22 mouse cellular contexts compared by ENCODE assay signal in the genomic region with DNA sequence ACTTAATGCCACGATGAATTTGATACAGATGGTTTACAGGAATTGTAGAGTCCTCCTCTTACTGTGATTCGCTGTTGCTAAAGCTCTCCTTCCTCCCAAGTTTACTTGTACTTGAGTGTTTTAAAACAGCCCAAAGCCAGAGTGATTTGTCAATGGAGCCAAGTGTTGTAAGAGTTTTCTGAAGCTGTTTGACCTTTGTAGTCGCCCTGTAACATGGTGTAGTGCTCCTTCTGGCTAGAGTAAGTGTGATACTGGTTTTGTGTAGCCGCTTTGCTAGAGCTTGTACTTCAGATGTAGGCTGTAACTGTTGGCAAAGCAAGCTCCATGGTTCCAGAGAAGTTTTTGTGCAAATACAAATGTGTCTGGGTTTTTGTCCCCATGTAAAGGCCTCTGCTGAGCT. TPM values are rescaled to one million over a fixed set of nuclear protein-coding genes. Genes with fewer than 3 reads are reported as not detected.
"Had no signal": no experiment of that assay in that cellular context is flagged by ENCODE, and none has a peak within 500 bp of the region (broad histone marks: within the 10 kb centered on the region; RNA-seq: fewer than 3 reads in every experiment).

No protein-coding gene starts in this region.

- H3K9ac ChIP-seq: limb, embryonic 13.5 days; liver, embryonic 15.5 days; lung, embryonic 14.5 days had no signal

- H3K4me3 ChIP-seq: layer of hippocampus, adult 2 months; limb, embryonic 10.5 days; limb, embryonic 13.5 days; liver, embryonic 15.5 days had no signal

- ATAC-seq: intestine, embryonic 16.5 days had no signal

- DNase-seq: kidney, adult 2 months; layer of hippocampus, adult 9-11 months; lung, embryonic 14.5 days; lung, postnatal 14 days; midbrain, embryonic 14.5 days; thymus, adult 2 months; thymus, postnatal 14 days; thymus, postnatal 4 days had no signal

- H3K27ac ChIP-seq: kidney, postnatal 0 days; layer of hippocampus, adult 2 months; limb, embryonic 10.5 days; limb, embryonic 13.5 days; liver, embryonic 15.5 days; stomach, postnatal 0 days had no signal

- H3K9me3 ChIP-seq: limb, embryonic 10.5 days; limb, embryonic 13.5 days; liver, embryonic 15.5 days had no signal

- H3K27me3 ChIP-seq: limb, embryonic 13.5 days; liver, embryonic 15.5 days had no signal

- H3K4me2 ChIP-seq: limb, embryonic 13.5 days; liver, embryonic 11.5 days; liver, embryonic 15.5 days; lung, embryonic 14.5 days; midbrain, embryonic 11.5 days had no signal

RNA-seq across cellular contexts. Expression of gene Tns2, which starts 8.0 kb away (rescaled TPM):
- total RNA-seq: megakaryocyte progenitor cell, adult 5-6 weeks; megakaryocyte-erythroid progenitor cell, adult 5-6 weeks had no signal

RNA-seq across cellular contexts. Expression of gene Igfbp6, which starts 51.9 kb away (rescaled TPM):
- total RNA-seq: megakaryocyte progenitor cell, adult 5-6 weeks; megakaryocyte-erythroid progenitor cell, adult 5-6 weeks had no signal

RNA-seq across cellular contexts. Expression of gene Soat2, which starts 58.1 kb away (rescaled TPM):
- total RNA-seq: layer of hippocampus, adult 2 months; layer of hippocampus, postnatal 25 days; midbrain, postnatal 0 days had no signal
- polyA plus RNA-seq: midbrain, embryonic 11.5 days; midbrain, embryonic 14.5 days; neural tube, embryonic 14.5 days had no signal
